Mouse (Mus musculus) right cerebral cortex, adult 2 months (tissue): ENCODE data around the gene Sh3kbp1.

ENCODE experiments used
- DNase-seq, 2 experiments: peaks; one replicate each; pipeline ENCODE4 v3.0.0; 2021 to 2022; ENCODE audit warnings: low spot score in 2 of 2

Sh3kbp1 gene

GRCm38 (mm10) chrX:159912061-159912460, 285.0 kb downstream of the Sh3kbp1 start:
- DNase-seq = no peak

GRCm38 (mm10) chrX:159913489-159913888, 286.4 kb downstream of the Sh3kbp1 start:
- DNase-seq = no peak

DNA sequence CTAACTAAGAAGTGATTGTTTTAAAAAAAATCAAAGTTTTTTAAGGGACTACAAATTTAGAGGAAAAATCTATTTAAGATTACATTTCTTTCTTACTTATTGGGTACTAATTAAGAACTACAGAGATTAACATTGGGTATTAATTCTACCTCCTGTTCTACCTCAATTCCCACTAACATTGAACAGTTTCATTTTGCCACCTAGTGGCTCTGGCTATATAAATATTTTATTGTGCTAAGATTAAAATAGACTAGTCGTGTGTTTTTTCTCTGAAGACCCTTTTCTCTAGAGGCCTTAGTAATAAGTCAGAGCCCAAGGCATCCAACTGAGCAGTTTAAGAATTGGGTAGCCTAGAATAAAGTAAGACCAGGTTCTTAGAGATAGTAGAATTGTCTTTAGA, 288.1 kb downstream of the Sh3kbp1 start:
- DNase-seq = no peak

DNA sequence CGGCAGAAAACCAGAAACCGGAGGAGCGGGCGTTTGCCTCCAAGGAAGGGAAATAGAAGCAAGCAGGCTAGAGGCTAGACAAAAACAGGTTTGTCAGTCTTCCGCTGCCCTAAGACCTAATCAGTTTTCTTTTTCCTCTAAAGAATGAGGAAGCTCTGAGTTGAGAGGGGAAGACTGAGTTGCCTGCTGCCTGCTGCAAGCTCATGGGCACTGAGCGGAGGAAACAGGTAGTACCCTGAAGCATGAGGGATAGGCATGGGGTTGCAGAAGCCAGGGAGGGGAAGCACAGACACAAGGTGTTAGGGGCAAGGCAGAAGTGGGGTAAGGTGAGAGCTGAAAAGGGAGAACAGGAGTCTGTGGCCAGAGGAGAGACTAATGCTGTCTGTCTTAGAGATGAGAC, 297.7 kb downstream of the Sh3kbp1 start:
- DNase-seq = no peak

GRCm38 (mm10) chrX:159928165-159928564, 301.1 kb downstream of the Sh3kbp1 start:
- DNase-seq = no peak

- no peak for DNase-seq
Measured at GRCm38 (mm10) chrX:159928834-159929233, 301.8 kb downstream of the Sh3kbp1 start.

- DNase-seq = peak; percentile 4 to 22
Measured at GRCm38 (mm10) chrX:159932027-159932426, 305.0 kb downstream of the Sh3kbp1 start.

DNA sequence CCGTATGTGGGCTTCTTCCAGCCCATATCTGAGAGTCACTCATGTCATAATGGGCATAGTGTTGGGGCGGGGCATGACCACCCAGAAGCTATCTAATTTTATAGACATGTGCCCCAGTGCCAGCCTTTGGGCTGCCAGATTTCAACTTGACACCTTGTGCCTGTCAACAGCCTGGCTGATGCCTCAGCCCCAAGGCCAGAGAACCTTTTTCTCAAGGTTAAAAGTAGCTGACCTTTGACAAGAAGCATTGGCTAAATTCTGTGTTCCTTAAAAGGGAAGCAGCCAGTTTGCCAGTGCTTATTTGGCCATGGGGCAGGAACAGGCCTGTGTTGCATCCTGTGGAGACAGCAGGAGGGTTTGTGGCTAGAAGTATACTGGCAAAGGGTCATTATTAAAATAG, 315.5 kb downstream of the Sh3kbp1 start:
- no peak for DNase-seq

- no peak for DNase-seq
Measured at GRCm38 (mm10) chrX:159943586-159943985, 316.5 kb downstream of the Sh3kbp1 start.

- DNase-seq = no peak
Measured at GRCm38 (mm10) chrX:159953546-159954429, 326.7 kb downstream of the Sh3kbp1 start.

GRCm38 (mm10) chrX:159954430-159954779, 327.3 kb downstream of the Sh3kbp1 start:
- DNase-seq = no peak

GRCm38 (mm10) chrX:159955433-159955832, 328.4 kb downstream of the Sh3kbp1 start:
- DNase-seq = no peak

- DNase-seq = no peak
Measured at GRCm38 (mm10) chrX:159961385-159961784, 334.3 kb downstream of the Sh3kbp1 start.

DNA sequence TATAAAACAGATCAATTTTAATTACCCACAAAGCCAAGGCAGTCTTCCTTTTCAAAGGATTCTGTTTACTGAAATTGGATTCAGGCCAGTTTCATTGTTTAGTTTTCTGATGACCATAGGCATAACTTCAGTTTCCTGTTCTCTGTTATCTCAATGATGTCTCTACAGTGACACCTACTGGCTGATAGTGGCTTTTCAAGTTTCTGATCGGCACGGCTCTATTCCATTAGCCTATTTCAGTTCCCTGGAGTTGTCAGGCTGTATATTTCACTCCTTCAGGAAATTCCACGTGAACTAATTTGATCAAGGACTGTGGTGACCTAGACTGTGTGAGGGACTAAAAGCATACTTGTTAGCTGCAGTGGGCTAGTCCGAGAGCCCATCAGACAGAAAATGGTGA, 336.2 kb downstream of the Sh3kbp1 start:
- DNase-seq = peak; percentile 56 to 76

DNA sequence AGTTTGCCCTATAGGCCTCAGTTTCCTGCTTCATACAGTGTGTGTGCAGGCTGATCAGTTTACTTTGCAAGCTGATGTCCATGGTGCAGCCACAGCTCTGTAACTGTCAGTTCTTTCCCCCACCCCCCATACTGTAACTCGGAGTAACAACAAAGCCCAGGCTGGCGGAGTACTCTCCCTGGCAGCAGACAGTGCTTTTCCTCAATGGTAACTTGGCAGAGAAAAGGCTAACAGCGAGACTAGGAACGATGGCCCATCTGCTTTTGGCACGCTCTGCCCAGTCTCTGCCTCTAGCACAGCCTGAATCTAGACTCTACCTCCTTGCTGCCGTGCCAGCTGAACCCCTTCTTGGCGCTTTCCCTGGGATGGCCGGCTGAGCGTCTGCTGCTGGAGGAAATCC, 336.9 kb downstream of the Sh3kbp1 start:
- no peak for DNase-seq

DNA sequence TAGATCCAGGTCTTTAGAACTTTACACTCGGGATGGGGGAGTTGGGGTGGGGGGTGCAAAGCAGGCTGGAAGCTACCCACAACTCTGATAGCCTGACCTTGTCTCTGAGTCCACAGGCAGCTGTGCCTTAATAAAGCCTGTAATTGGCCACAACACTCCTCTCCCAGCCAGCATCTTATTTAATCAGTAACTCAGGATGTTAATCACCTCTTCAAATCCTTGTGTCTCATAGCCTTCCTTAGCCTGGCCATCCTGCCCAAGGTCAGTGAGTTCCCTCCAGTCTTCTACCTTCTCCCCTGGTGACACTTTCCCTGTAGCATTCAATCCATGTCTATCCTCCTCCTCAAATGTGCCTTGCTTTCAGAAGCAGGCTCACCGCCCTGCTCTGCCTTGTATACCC, 342.0 kb downstream of the Sh3kbp1 start:
- DNase-seq = no peak

- no peak for DNase-seq
Measured at GRCm38 (mm10) chrX:159971091-159971779, 344.2 kb downstream of the Sh3kbp1 start.

- no peak for DNase-seq
Measured at GRCm38 (mm10) chrX:159973730-159974129, 346.7 kb downstream of the Sh3kbp1 start.

- no peak for DNase-seq
Measured at GRCm38 (mm10) chrX:159976243-159976642, 349.2 kb downstream of the Sh3kbp1 start.

- peak in 1 of 2 experiments; percentile 16 for DNase-seq
Measured at GRCm38 (mm10) chrX:159988002-159988960, 361.2 kb downstream of the Sh3kbp1 start, which contains the start of gene Map3k15. Gene Map3k15, plus strand, starts transcription at chrX:159988433.

DNA sequence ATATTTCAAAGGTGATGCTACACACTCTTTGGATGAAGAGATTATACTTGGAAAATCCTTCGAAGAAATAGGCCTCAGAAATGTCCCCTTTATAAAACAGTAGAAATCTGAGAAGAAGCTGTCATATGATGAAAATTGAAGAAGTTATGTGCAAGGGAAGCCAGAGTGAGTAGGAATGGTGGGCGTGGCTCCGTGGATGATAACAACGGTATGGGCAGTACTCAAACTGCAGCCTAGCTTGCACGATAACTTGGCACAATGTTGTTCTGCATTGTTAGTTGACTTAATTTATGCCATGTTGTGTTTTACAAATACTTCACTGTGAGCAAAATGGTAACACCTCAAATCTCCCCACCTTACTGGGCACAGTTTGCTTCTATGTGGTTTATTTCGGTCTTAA, 368.7 kb downstream of the Sh3kbp1 start:
- DNase-seq = no peak
